In genomic region chr7:63189647-63190534, GRCm38 (mm10) we compare ENCODE assay signal across 18 mouse cellular contexts. TPM values are rescaled to one million over a fixed set of nuclear protein-coding genes. Genes with fewer than 3 reads are reported as not detected.
A peak's percentile ranks its signal among the peaks of the same experiment; 100 is the strongest.
DNase-seq lines count a peak whose midpoint lies in the region; ATAC-seq and TF ChIP-seq lines count a peak whose summit lies in the region.
"Had no signal": no experiment of that assay in that cellular context is flagged by ENCODE, and none has a peak within 500 bp of the region (broad histone marks: within the 10 kb centered on the region; RNA-seq: fewer than 3 reads in every experiment).

No protein-coding gene starts in this region.

- no peak for DNase-seq in layer of hippocampus, adult 2 months (ENCODE audit: low spot score in 2 of 2)
- no peak for DNase-seq in layer of hippocampus, postnatal 25 days (ENCODE audit: extremely low spot score in 1 of 2, low spot score in 1 of 2)
- DNase-seq in forebrain, embryonic 14.5 days (ENCODE audit: low spot score), result peak; percentile 6
- DNase-seq in spleen, adult 12 weeks (ENCODE audit: low spot score), result no peak
- no peak for DNase-seq in left cerebral cortex, adult 9 months (ENCODE audit: low spot score in 2 of 2)
- DNase-seq in thymus, postnatal 14 days, result no peak
- DNase-seq: adrenal gland, postnatal 14 days; B cell, adult 2 months; heart, postnatal 10 days; kidney, postnatal 25 days; lung, embryonic 14.5 days had no signal

- no peak overlapping the region for H3K9ac ChIP-seq in forebrain, embryonic 14.5 days (ENCODE audit: low read length)
- no peak overlapping the region for H3K9ac ChIP-seq in hindbrain, embryonic 16.5 days (ENCODE audit: low read depth, low read length)
- H3K9ac ChIP-seq in neural tube, embryonic 13.5 days, result 0 out of 2 replicates have a peak overlapping the region, but pooled peaks have one; percentile 27
- H3K9ac ChIP-seq: limb, embryonic 15.5 days; lung, embryonic 14.5 days had no signal

- WGBS in forebrain, embryonic 14.5 days, result 80% methylated on average over 13 of the region's 13 CpGs
- WGBS in hindbrain, embryonic 16.5 days, result 68% methylated on average over 13 of the region's 13 CpGs
- WGBS in neural tube, embryonic 13.5 days, result 62% methylated on average over 13 of the region's 13 CpGs

- H3K4me2 ChIP-seq in forebrain, embryonic 14.5 days (ENCODE audit: low read length), result no peak overlapping the region
- H3K4me2 ChIP-seq in hindbrain, embryonic 16.5 days (ENCODE audit: low read length), result no peak overlapping the region
- peak overlapping the region; percentile 7; the same call in 1 of the 2 replicates for H3K4me2 ChIP-seq in neural tube, embryonic 13.5 days
- H3K4me2 ChIP-seq: limb, embryonic 15.5 days; lung, embryonic 14.5 days had no signal

- H3K36me3 ChIP-seq in forebrain, embryonic 14.5 days (ENCODE audit: control insufficient read depth, insufficient read depth, low read length), result no peaks in the 10 kb centered on the region
- H3K36me3 ChIP-seq in hindbrain, embryonic 16.5 days (ENCODE audit: control insufficient read depth, insufficient read depth, low read length), result no peaks in the 10 kb centered on the region
- no peaks in the 10 kb centered on the region for H3K36me3 ChIP-seq in neural tube, embryonic 13.5 days
- H3K36me3 ChIP-seq: embryonic facial prominence, embryonic 10.5 days; limb, embryonic 15.5 days had no signal

- no peak for TF ChIP-seq CTCF in layer of hippocampus, adult 2 months (conservative IDR thresholded peaks at IDR 0.05)

- no peak overlapping the region for H3K4me3 ChIP-seq in layer of hippocampus, adult 2 months
- H3K4me3 ChIP-seq in forebrain, embryonic 14.5 days (ENCODE audit: low read depth, low read length), result no peak overlapping the region
- no peak overlapping the region for H3K4me3 ChIP-seq in hindbrain, embryonic 16.5 days (ENCODE audit: low read length)
- no peak overlapping the region for H3K4me3 ChIP-seq in neural tube, embryonic 13.5 days
- H3K4me3 ChIP-seq: embryonic facial prominence, embryonic 10.5 days; limb, embryonic 15.5 days had no signal

- no peaks in the 10 kb centered on the region for H3K9me3 ChIP-seq in forebrain, embryonic 14.5 days (replicated peaks; ENCODE audit: control insufficient read depth, low read length)
- no peaks in the 10 kb centered on the region for H3K9me3 ChIP-seq in hindbrain, embryonic 16.5 days (ENCODE audit: control insufficient read depth, low read length)
- H3K9me3 ChIP-seq in neural tube, embryonic 13.5 days, result no peaks in the 10 kb centered on the region
- H3K9me3 ChIP-seq: embryonic facial prominence, embryonic 10.5 days; limb, embryonic 15.5 days had no signal

- peak overlapping the region; percentile 70 for H3K27ac ChIP-seq in layer of hippocampus, adult 2 months
- H3K27ac ChIP-seq in forebrain, embryonic 14.5 days (ENCODE audit: low read depth, low read length), result 0 out of 2 replicates have a peak overlapping the region, but pooled peaks have one; percentile 14
- no peak overlapping the region for H3K27ac ChIP-seq in hindbrain, embryonic 16.5 days (ENCODE audit: low read depth, low read length)
- H3K27ac ChIP-seq in neural tube, embryonic 13.5 days (replicated peaks), result peak overlapping the region; percentile 70
- H3K27ac ChIP-seq: embryonic facial prominence, embryonic 10.5 days; limb, embryonic 15.5 days had no signal

- H3K27me3 ChIP-seq in forebrain, embryonic 14.5 days (replicated peaks; ENCODE audit: control insufficient read depth, insufficient read depth, low read length), result no peaks in the 10 kb centered on the region
- H3K27me3 ChIP-seq in hindbrain, embryonic 16.5 days (replicated peaks; ENCODE audit: control insufficient read depth, insufficient read depth, low read length), result no peaks in the 10 kb centered on the region
- H3K27me3 ChIP-seq in neural tube, embryonic 13.5 days, result no peaks in the 10 kb centered on the region
- H3K27me3 ChIP-seq: limb, embryonic 15.5 days had no signal

- ATAC-seq in forebrain, embryonic 14.5 days, result peak; percentile 48
- ATAC-seq in hindbrain, embryonic 16.5 days, result 0 out of 2 replicates have a peak, but pooled peaks have one; percentile 61
- ATAC-seq in neural tube, embryonic 13.5 days (ENCODE audit: low read depth), result peak; percentile 86
- ATAC-seq: intestine, postnatal 0 days had no signal

- no peaks in the 10 kb centered on the region for H3K4me1 ChIP-seq in forebrain, embryonic 14.5 days (ENCODE audit: control insufficient read depth, insufficient read depth, low read length)
- no peaks in the 10 kb centered on the region for H3K4me1 ChIP-seq in hindbrain, embryonic 16.5 days (ENCODE audit: control insufficient read depth, insufficient read depth, low read depth, low read length)
- H3K4me1 ChIP-seq in neural tube, embryonic 13.5 days (replicated peaks), result peaks cover 27% of the 10 kb centered on the region
- H3K4me1 ChIP-seq: embryonic facial prominence, embryonic 10.5 days; limb, embryonic 15.5 days had no signal

RNA-seq across cellular contexts. Expression of gene Chrna7, which starts 22.5 kb away (rescaled TPM):
- total RNA-seq in layer of hippocampus, adult 2 months (2021), result 10 to 100 TPM; 41.2 to 44.1 TPM
- 10 to 100 TPM; 42.1 to 48.6 TPM for total RNA-seq in layer of hippocampus, postnatal 25 days (2021)
- polyA plus RNA-seq in forebrain, embryonic 14.5 days (2014; fragmentation: Nextera tagmentation; extraction: Ambion mirVana), result 3.7 and 5.2 TPM in 2 replicates
- 9.9 and 12.7 TPM in 2 replicates for polyA plus RNA-seq in hindbrain, embryonic 16.5 days (2015; fragmentation: Nextera tagmentation; extraction: Ambion mirVana)
- polyA plus RNA-seq in neural tube, embryonic 13.5 days (2015; fragmentation: Nextera tagmentation; extraction: Ambion mirVana), result 7.4 and 7.5 TPM in 2 replicates
- total RNA-seq: megakaryocyte, adult 5-6 weeks; neutrophil, adult 5-6 weeks had no signal
